Mouse (Mus musculus) G1E (cell line): ENCODE measurements around the gene Dok5. TPM values are rescaled to one million over a fixed set of nuclear protein-coding genes. Genes with fewer than 3 reads are reported as not detected.

ENCODE experiments used
- ATAC-seq: 2 replicates; pipeline ENCODE4 v1.8.0; 2016; ENCODE audit warnings: mild to moderate bottlenecking; ENCODE audit not compliant: insufficient number of reproducible peaks, poor library complexity, low FRiP score, severe bottlenecking; ENCODE audit errors: extremely low read depth
- DNase-seq: peaks from one replicate; pipeline ENCODE4 v3.0.0; 2012; ENCODE audit warnings: low spot score
- H3K27me3 ChIP-seq: 2 replicates; pipeline ENCODE4 v1.6.1; 2012; ENCODE audit warnings: mild to moderate bottlenecking, low read length, inconsistent platforms; ENCODE audit not compliant: insufficient read depth
- H3K36me3 ChIP-seq: replicated peaks from 2 replicates; pipeline ENCODE3; 2012; ENCODE audit warnings: mild to moderate bottlenecking, inconsistent platforms
- H3K4me1 ChIP-seq: 2 replicates; pipeline ENCODE4 v1.6.1; 2012; ENCODE audit warnings: low read depth, low read length, inconsistent platforms, mixed read lengths; ENCODE audit not compliant: insufficient read depth
- H3K4me3 ChIP-seq: 2 replicates; pipeline ENCODE4 v1.5.1; 2012; ENCODE audit warnings: low read depth, mild to moderate bottlenecking, inconsistent platforms, low read length, moderate library complexity, mixed read lengths
- H3K9me3 ChIP-seq: replicated peaks from 2 replicates; pipeline ENCODE4 v1.6.1; 2012; ENCODE audit warnings: inconsistent platforms
- CTCF ChIP-seq: IDR thresholded peaks from 2 replicates; pipeline ENCODE4 v1.5.1; 2012; ENCODE audit warnings: low read depth, low read length, inconsistent platforms, mixed read lengths
- GATA1 ChIP-seq: IDR thresholded peaks from 2 replicates; pipeline ENCODE4 v1.6.1; 2012; ENCODE audit warnings: borderline replicate concordance, low read length, inconsistent platforms, mixed read lengths
- GATA2 ChIP-seq: IDR thresholded peaks from 2 replicates; pipeline ENCODE4 v1.6.1; 2012; ENCODE audit warnings: low read depth, low read length, inconsistent platforms, borderline replicate concordance
- POLR2AphosphoS5 ChIP-seq: IDR thresholded peaks from 2 replicates; pipeline ENCODE4 v1.6.1; 2012; ENCODE audit warnings: low read depth, low read length, inconsistent platforms; ENCODE audit not compliant: insufficient replicate concordance
- TAL1 ChIP-seq: conservative IDR thresholded peaks from 2 replicates; pipeline ENCODE4 v1.6.1; 2012; ENCODE audit warnings: low read depth, low read length, inconsistent platforms, mixed read lengths
- polyA plus RNA-seq: library from polyadenylated mRNA; stranded (reverse); fragments of >175 nt; gene quantifications from 2 replicates; pipeline ENCODE4 v1.2.3, GENCODE M21; 2012
- total RNA-seq, 2 experiments: library from RNA; stranded (forward) in 1 of 2; stranded (reverse) in 1 of 2; fragments of 200-1000 nt in 1 of 2; fragments of >200 nt in 1 of 2; fragmentation: Nextera tagmentation in 1 of 2; gene quantifications; 2 replicates each; pipeline ENCODE4 v1.2.3; 2014 to 2017

Dok5 gene
- total and polyA plus RNA-seq, 3 experiments, result 0.11 TPM; not detected in 2

- H3K27me3 ChIP-seq, result no peaks in the 10 kb centered on the region
- no peaks in the 10 kb centered on the region for H3K36me3 ChIP-seq
- H3K9me3 ChIP-seq, result peaks cover 72% of the 10 kb centered on the region
- no peak overlapping the region for H3K4me3 ChIP-seq
- no peak for DNase-seq
- ATAC-seq, result no peak
- no peaks in the 10 kb centered on the region for H3K4me1 ChIP-seq
- TF ChIP-seq GATA2, result no peak
- TF ChIP-seq GATA1, result no peak
- no peak for TF ChIP-seq CTCF
- no peak for TF ChIP-seq TAL1
- no peak for TF ChIP-seq POLR2AphosphoS5
Measured at GRCm38 (mm10) chr2:170807555-170808258, 76.1 kb downstream of the Dok5 start.

GRCm38 (mm10) chr2:170808259-170808789, 76.7 kb downstream of the Dok5 start:
- H3K4me3 ChIP-seq, result no peak overlapping the region
- DNase-seq, result no peak
- H3K4me1 ChIP-seq, result no peaks in the 10 kb centered on the region
- no peaks in the 10 kb centered on the region for H3K27me3 ChIP-seq
- peaks cover 68% of the 10 kb centered on the region for H3K9me3 ChIP-seq
- no peak for ATAC-seq
- no peak for TF ChIP-seq CTCF
- H3K36me3 ChIP-seq, result no peaks in the 10 kb centered on the region

- DNase-seq (no peak), ATAC-seq (no peak)
- Histone ChIP-seq H3K27me3 (no peaks in the 10 kb centered on the region), H3K36me3 (no peaks in the 10 kb centered on the region), H3K9me3 (peaks cover 74% of the 10 kb centered on the region), H3K4me3 (no peak overlapping the region), H3K4me1 (no peaks in the 10 kb centered on the region)
- no peak for TF ChIP-seq GATA1
- no peak for TF ChIP-seq CTCF
- TF ChIP-seq GATA2, result no peak
- TF ChIP-seq POLR2AphosphoS5, result no peak
- TF ChIP-seq TAL1, result no peak
Measured at GRCm38 (mm10) chr2:170811356-170811755, 79.7 kb downstream of the Dok5 start.

DNA sequence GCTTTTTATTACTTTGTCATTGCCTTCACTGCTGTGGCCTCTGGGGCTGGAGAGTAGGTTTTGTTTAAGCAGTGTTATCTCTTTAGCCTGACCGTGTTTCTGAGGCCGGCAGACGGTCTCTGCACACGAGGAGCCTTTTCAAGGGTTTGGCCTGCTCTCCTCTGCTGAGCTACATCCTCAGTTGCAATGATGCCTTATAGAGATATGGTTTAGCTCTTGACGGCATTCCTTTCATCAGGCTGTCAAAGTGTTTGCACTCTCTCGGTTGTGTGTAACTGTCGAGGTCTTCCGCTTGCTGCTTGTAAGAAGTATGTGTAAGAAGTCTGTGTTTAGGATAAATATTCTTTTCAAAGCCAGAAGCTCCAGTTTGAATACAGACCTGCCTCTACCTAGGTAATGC, 84.7 kb downstream of the Dok5 start:
- Histone ChIP-seq H3K36me3 (no peaks in the 10 kb centered on the region), H3K4me1 (no peaks in the 10 kb centered on the region), H3K9me3 (peaks cover 62% of the 10 kb centered on the region), H3K27me3 (no peaks in the 10 kb centered on the region), H3K4me3 (no peak overlapping the region)
- DNase-seq, result no peak
- TF ChIP-seq GATA2 (no peak), TAL1 (no peak), POLR2AphosphoS5 (no peak), GATA1 (no peak), CTCF (no peak)
- ATAC-seq, result no peak

- Histone ChIP-seq H3K27me3 (no peaks in the 10 kb centered on the region), H3K9me3 (peaks cover 53% of the 10 kb centered on the region), H3K4me1 (no peaks in the 10 kb centered on the region), H3K36me3 (no peaks in the 10 kb centered on the region), H3K4me3 (no peak overlapping the region)
- DNase-seq (no peak), ATAC-seq (no peak)
- TF ChIP-seq GATA1, result no peak
- TF ChIP-seq POLR2AphosphoS5, result no peak
- no peak for TF ChIP-seq TAL1
- no peak for TF ChIP-seq CTCF
- TF ChIP-seq GATA2, result no peak
Measured at GRCm38 (mm10) chr2:170817112-170817703, 85.6 kb downstream of the Dok5 start.

GRCm38 (mm10) chr2:170826821-170827441, 95.3 kb downstream of the Dok5 start:
- DNase-seq, result no peak
- TF ChIP-seq GATA1, result no peak
- Histone ChIP-seq H3K9me3 (peaks cover 70% of the 10 kb centered on the region), H3K36me3 (no peaks in the 10 kb centered on the region), H3K4me3 (no peak overlapping the region), H3K4me1 (no peaks in the 10 kb centered on the region), H3K27me3 (no peaks in the 10 kb centered on the region)
- no peak for ATAC-seq
